Mouse (Mus musculus) forebrain, embryonic 12.5 days (tissue): Measurements from ENCODE around the gene Cacna2d3. TPM values are rescaled to one million over a fixed set of nuclear protein-coding genes. Genes with fewer than 3 reads are reported as not detected.

ENCODE experiments used
- ATAC-seq: fragments of 200-750 bp; cut with Nextera tagmentation; 2 replicates; pipeline ENCODE4 v1.8.0; 2017; ENCODE audit warnings: moderate TSS enrichment; ENCODE audit not compliant: low FRiP score
- H3K27ac ChIP-seq: fragments of 300-500 bp; sonication (generic); 2 replicates; pipeline ENCODE4 v1.5.1; 2016; ENCODE audit warnings: mild to moderate bottlenecking
- H3K27me3 ChIP-seq: fragments of 300-500 bp; sonication (generic); 2 replicates; pipeline ENCODE4 v1.6.1; 2016; ENCODE audit warnings: mild to moderate bottlenecking
- H3K36me3 ChIP-seq: fragments of 300-500 bp; sonication (generic); replicated peaks from 2 replicates; pipeline ENCODE4 v1.6.1; 2016; ENCODE audit warnings: mild to moderate bottlenecking
- H3K4me1 ChIP-seq: fragments of 300-500 bp; sonication (generic); 2 replicates; pipeline ENCODE4 v1.6.1; 2016
- H3K4me2 ChIP-seq: fragments of 300-500 bp; sonication (generic); 2 replicates; pipeline ENCODE4 v1.6.1; 2016; ENCODE audit warnings: mild to moderate bottlenecking, moderate library complexity
- H3K4me3 ChIP-seq: fragments of 300-500 bp; sonication (generic); replicated peaks from 2 replicates; pipeline ENCODE4 v1.5.1; 2016; ENCODE audit warnings: mild to moderate bottlenecking
- H3K9ac ChIP-seq: fragments of 300-500 bp; sonication (generic); 2 replicates; pipeline ENCODE4 v1.6.1; 2016; ENCODE audit warnings: mild to moderate bottlenecking
- H3K9me3 ChIP-seq: fragments of 300-500 bp; sonication (generic); 2 replicates; pipeline ENCODE4 v1.6.1; 2016
- WGBS: fragments of 180-500 bp; shearing (Covaris S2); methylation state at CpG from one replicate; pipeline ENCODE4 v1.1.7; 2016; 5-methylcytosine and 5-hydroxymethylcytosine counted together
- polyA plus RNA-seq: library from polyadenylated mRNA; unstranded; fragments of >200 nt; fragmentation: Nextera tagmentation; extraction: Ambion mirVana; gene quantifications from 2 replicates; pipeline ENCODE4 v1.2.1, GENCODE M21; 2016

Gene Cacna2d3
- polyA plus RNA-seq, 1 experiment from 2014 or later, result 15.3 TPM

- Histone ChIP-seq H3K4me1 (peaks cover 41% of the 10 kb centered on the region), H3K4me2 (no peak overlapping the region), H3K9me3 (no peaks in the 10 kb centered on the region), H3K27ac (no peak overlapping the region), H3K9ac (no peak overlapping the region), H3K36me3 (no peaks in the 10 kb centered on the region), H3K4me3 (no peak overlapping the region), H3K27me3 (no peaks in the 10 kb centered on the region)
- 90% methylated on average over 2 of the region's 2 CpGs for WGBS
- no peak for ATAC-seq
These were observed 771.2 kb downstream of the Cacna2d3 start for GRCm38 (mm10) chr14:28950499-28950898.

GRCm38 (mm10) chr14:28949785-28950184, 771.9 kb downstream of the Cacna2d3 start:
- peaks cover 34% of the 10 kb centered on the region for H3K4me1 ChIP-seq
- no peak overlapping the region for H3K9ac ChIP-seq
- H3K36me3 ChIP-seq, result no peaks in the 10 kb centered on the region
- no peak overlapping the region for H3K4me3 ChIP-seq
- no peak overlapping the region for H3K27ac ChIP-seq
- 94% methylated on average over 1 of the region's 1 CpGs for WGBS
- no peak for ATAC-seq
- H3K9me3 ChIP-seq, result no peaks in the 10 kb centered on the region
- no peaks in the 10 kb centered on the region for H3K27me3 ChIP-seq
- H3K4me2 ChIP-seq, result no peak overlapping the region

GRCm38 (mm10) chr14:28948019-28948850, 773.4 kb downstream of the Cacna2d3 start:
- no peaks in the 10 kb centered on the region for H3K27me3 ChIP-seq
- 44% methylated on average over 7 of the region's 7 CpGs for WGBS
- H3K4me3 ChIP-seq, result no peak overlapping the region
- H3K27ac ChIP-seq, result peak overlapping the region; percentile 42
- H3K36me3 ChIP-seq, result no peaks in the 10 kb centered on the region
- ATAC-seq, result peak; percentile 64; the same call in 1 of the 2 replicates
- no peaks in the 10 kb centered on the region for H3K9me3 ChIP-seq
- H3K9ac ChIP-seq, result no peak overlapping the region
- no peak overlapping the region for H3K4me2 ChIP-seq
- peaks cover 18% of the 10 kb centered on the region for H3K4me1 ChIP-seq

GRCm38 (mm10) chr14:28932746-28933293, 788.8 kb downstream of the Cacna2d3 start:
- no peak for ATAC-seq

GRCm38 (mm10) chr14:28923180-28923961, 798.3 kb downstream of the Cacna2d3 start:
- H3K9me3 ChIP-seq, result no peaks in the 10 kb centered on the region
- no peak overlapping the region for H3K4me3 ChIP-seq
- H3K27ac ChIP-seq, result no peak overlapping the region
- WGBS, result 92% methylated on average over 12 of the region's 12 CpGs
- peaks cover 5% of the 10 kb centered on the region; the same call in 1 of the 2 replicates for H3K4me1 ChIP-seq
- H3K27me3 ChIP-seq, result no peaks in the 10 kb centered on the region
- H3K36me3 ChIP-seq, result no peaks in the 10 kb centered on the region
- ATAC-seq, result no peak
- no peak overlapping the region for H3K9ac ChIP-seq
- H3K4me2 ChIP-seq, result no peak overlapping the region

More at GRCm38 (mm10) chr14:28932746-28933293, 788.8 kb downstream of the Cacna2d3 start:
- no peak overlapping the region for H3K9ac ChIP-seq
- H3K36me3 ChIP-seq, result no peaks in the 10 kb centered on the region
- no peaks in the 10 kb centered on the region for H3K9me3 ChIP-seq
- H3K4me3 ChIP-seq, result no peak overlapping the region
- H3K27me3 ChIP-seq, result no peaks in the 10 kb centered on the region
- H3K4me2 ChIP-seq, result no peak overlapping the region
- no peak overlapping the region for H3K27ac ChIP-seq
- H3K4me1 ChIP-seq, result no peaks in the 10 kb centered on the region
- WGBS, result 96% methylated on average over 1 of the region's 1 CpGs

GRCm38 (mm10) chr14:28918871-28919270, 802.8 kb downstream of the Cacna2d3 start:
- no peak overlapping the region for H3K9ac ChIP-seq
- ATAC-seq, result no peak
- 87% methylated on average over 5 of the region's 5 CpGs for WGBS

GRCm38 (mm10) chr14:28915004-28915403, 806.7 kb downstream of the Cacna2d3 start:
- Histone ChIP-seq H3K4me3 (no peak overlapping the region), H3K27me3 (no peaks in the 10 kb centered on the region), H3K9ac (no peak overlapping the region), H3K9me3 (no peaks in the 10 kb centered on the region), H3K4me2 (no peak overlapping the region), H3K4me1 (no peaks in the 10 kb centered on the region), H3K36me3 (no peaks in the 10 kb centered on the region), H3K27ac (no peak overlapping the region)
- WGBS, result 67% methylated on average over 1 of the region's 1 CpGs
- ATAC-seq, result no peak

More at GRCm38 (mm10) chr14:28918871-28919270, 802.8 kb downstream of the Cacna2d3 start:
- no peak overlapping the region for H3K27ac ChIP-seq
- H3K36me3 ChIP-seq, result no peaks in the 10 kb centered on the region
- no peak overlapping the region for H3K4me2 ChIP-seq
- no peaks in the 10 kb centered on the region for H3K27me3 ChIP-seq
- no peak overlapping the region for H3K4me3 ChIP-seq
- H3K9me3 ChIP-seq, result no peaks in the 10 kb centered on the region
- peaks cover 5% of the 10 kb centered on the region; the same call in 1 of the 2 replicates for H3K4me1 ChIP-seq

- Histone ChIP-seq H3K4me2 (no peak overlapping the region), H3K9ac (no peak overlapping the region), H3K4me3 (no peak overlapping the region), H3K4me1 (no peaks in the 10 kb centered on the region), H3K36me3 (no peaks in the 10 kb centered on the region), H3K27me3 (no peaks in the 10 kb centered on the region), H3K9me3 (no peaks in the 10 kb centered on the region), H3K27ac (no peak overlapping the region)
- no peak for ATAC-seq
- 92% methylated on average over 6 of the region's 6 CpGs for WGBS
These were observed 814.0 kb downstream of the Cacna2d3 start for GRCm38 (mm10) chr14:28907659-28908058.

- H3K27ac ChIP-seq, result no peak overlapping the region
- no peak overlapping the region for H3K4me3 ChIP-seq
- no peaks in the 10 kb centered on the region for H3K4me1 ChIP-seq
- H3K9me3 ChIP-seq, result no peaks in the 10 kb centered on the region
- no peak overlapping the region for H3K9ac ChIP-seq
- H3K27me3 ChIP-seq, result no peaks in the 10 kb centered on the region
- ATAC-seq, result no peak
- no peak overlapping the region for H3K4me2 ChIP-seq
- H3K36me3 ChIP-seq, result no peaks in the 10 kb centered on the region
- 87% methylated on average over 3 of the region's 3 CpGs for WGBS
These were observed 829.1 kb downstream of the Cacna2d3 start for GRCm38 (mm10) chr14:28892530-28892929.

GRCm38 (mm10) chr14:28887373-28887772, 834.3 kb downstream of the Cacna2d3 start:
- H3K36me3 ChIP-seq, result no peaks in the 10 kb centered on the region
- no peak for ATAC-seq
- no peak overlapping the region for H3K4me2 ChIP-seq
- no peak overlapping the region for H3K4me3 ChIP-seq
- no peak overlapping the region for H3K27ac ChIP-seq
- H3K9ac ChIP-seq, result no peak overlapping the region
- H3K9me3 ChIP-seq, result no peaks in the 10 kb centered on the region
- H3K4me1 ChIP-seq, result no peaks in the 10 kb centered on the region
- no peaks in the 10 kb centered on the region for H3K27me3 ChIP-seq
- 93% methylated on average over 1 of the region's 1 CpGs for WGBS

GRCm38 (mm10) chr14:28886661-28887060, 835.0 kb downstream of the Cacna2d3 start:
- WGBS, result 88% methylated on average over 4 of the region's 4 CpGs
- H3K27me3 ChIP-seq, result no peaks in the 10 kb centered on the region
- no peak overlapping the region for H3K4me3 ChIP-seq
- H3K4me2 ChIP-seq, result no peak overlapping the region
- H3K9ac ChIP-seq, result no peak overlapping the region
- H3K9me3 ChIP-seq, result no peaks in the 10 kb centered on the region
- H3K4me1 ChIP-seq, result no peaks in the 10 kb centered on the region
- ATAC-seq, result no peak
- H3K27ac ChIP-seq, result no peak overlapping the region
- H3K36me3 ChIP-seq, result no peaks in the 10 kb centered on the region

GRCm38 (mm10) chr14:28870983-28871382, 850.7 kb downstream of the Cacna2d3 start:
- Histone ChIP-seq H3K4me1 (no peaks in the 10 kb centered on the region), H3K27ac (no peak overlapping the region), H3K9ac (no peak overlapping the region), H3K4me2 (no peak overlapping the region), H3K9me3 (no peaks in the 10 kb centered on the region), H3K4me3 (no peak overlapping the region), H3K36me3 (no peaks in the 10 kb centered on the region), H3K27me3 (no peaks in the 10 kb centered on the region)
- WGBS, result 79% methylated on average over 6 of the region's 6 CpGs
- ATAC-seq, result no peak
